Mouse (Mus musculus): Measurements from ENCODE around the gene Gm11116. TPM values are rescaled to one million over a fixed set of nuclear protein-coding genes. Genes with fewer than 3 reads are reported as not detected.

Gm11116 gene
- polyA plus RNA-seq (2012; rRNA removed): not detected in 2 replicates

DNA sequence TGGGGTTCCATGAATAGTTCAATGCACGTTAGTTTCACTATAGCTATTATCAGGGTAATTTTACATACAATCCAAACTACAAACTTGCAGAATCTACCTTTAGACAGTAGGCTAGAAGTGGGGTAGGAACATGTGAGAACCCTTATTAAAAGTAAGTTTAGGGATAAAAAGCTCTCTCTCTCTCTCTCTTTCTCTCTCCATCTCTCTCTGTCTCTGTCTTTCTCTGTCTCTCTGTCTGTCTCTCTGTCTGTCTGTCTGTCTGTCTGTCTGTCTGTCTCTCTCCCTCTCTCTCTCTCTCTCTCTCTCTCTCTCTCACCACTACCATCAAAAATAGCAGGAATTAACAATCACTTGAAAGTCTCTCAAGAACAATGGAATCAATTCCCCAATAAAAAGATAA, at the start of gene Gm11116:
TSS of gene Gm11116 (minus strand) at position 101 of the 400 bp plus-strand sequence.

DNA sequence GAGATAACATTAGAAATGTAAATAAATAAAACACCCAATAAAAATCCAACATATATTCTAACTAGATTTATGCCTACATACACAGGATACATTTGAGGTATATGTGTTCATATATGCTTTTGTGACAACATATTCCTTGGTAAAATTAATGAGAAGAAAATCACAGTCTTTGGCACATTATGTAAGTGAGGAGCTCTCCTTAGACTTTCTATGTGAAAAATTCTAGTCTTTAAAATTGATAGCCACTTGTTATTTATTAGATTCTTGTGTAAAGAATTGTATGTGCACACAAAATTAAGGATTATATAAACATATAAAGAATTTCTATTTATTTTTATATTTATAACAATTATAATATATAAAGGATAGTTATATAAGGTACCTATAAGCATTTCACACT, 42.7 kb upstream of the Gm11116 start, which contains the start of gene Gm11115:
TSS of gene Gm11115 (minus strand) at position 101 of the 400 bp plus-strand sequence.

DNA sequence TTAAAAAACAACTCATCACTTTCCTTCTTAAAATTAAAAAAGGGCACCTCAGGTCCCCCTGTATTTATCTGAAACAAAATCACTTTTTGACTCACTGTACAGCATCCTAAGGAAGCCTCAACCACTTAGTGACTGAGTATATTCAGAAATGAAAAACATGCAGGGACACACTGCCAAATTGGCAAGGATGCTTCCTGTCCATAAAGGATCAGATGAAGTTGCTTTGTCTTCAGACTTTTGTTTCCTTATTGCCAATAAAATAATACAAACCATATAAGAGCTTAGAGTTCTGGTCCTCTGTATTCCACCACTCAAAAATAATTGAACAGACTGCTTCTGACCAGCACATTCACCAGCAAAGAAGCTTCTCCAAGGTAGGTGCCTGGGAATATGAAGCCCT, 25.1 kb downstream of the Gm11116 start, which contains the start of gene Smr2:
TSS of gene Smr2 (plus strand) at position 301 of the 400 bp plus-strand sequence.

Other genes starting within 250 kb of the Gm11116 start
- gene Odam, start 226.5 kb downstream of the Gm11116 start, polyA plus RNA-seq (2012; rRNA removed): not detected in 2 replicates
- gene Csn3, start 186.0 kb downstream of the Gm11116 start, polyA plus RNA-seq (2012; rRNA removed): not detected in 2 replicates
- gene 2310003L06Rik, start 142.1 kb downstream of the Gm11116 start, polyA plus RNA-seq (2012; rRNA removed): not detected in 2 replicates
- gene Gm28434, start 142.0 kb downstream of the Gm11116 start, polyA plus RNA-seq (2012; rRNA removed): not detected in 2 replicates
- gene Cabs1, start 132.1 kb downstream of the Gm11116 start, polyA plus RNA-seq (2012; rRNA removed): not detected in 2 replicates
- not detected in 2 replicates for gene Smr3a, start 109.0 kb downstream of the Gm11116 start, polyA plus RNA-seq (2012; rRNA removed)
- not detected in 2 replicates for gene Smr2, start 25.0 kb downstream of the Gm11116 start, polyA plus RNA-seq (2012; rRNA removed)
- gene Gm11115, start 42.6 kb upstream of the Gm11116 start, polyA plus RNA-seq (2012; rRNA removed): not detected in 2 replicates
- not detected in 2 replicates for gene Gm7714, start 157.4 kb upstream of the Gm11116 start, polyA plus RNA-seq (2012; rRNA removed)
- not detected in 2 replicates for gene Prol1, start 205.8 kb upstream of the Gm11116 start, polyA plus RNA-seq (2012; rRNA removed)

Measured in stomach, adult 2 months (tissue).